ENCODE assay signal across 22 mouse cellular contexts in the genomic region with DNA sequence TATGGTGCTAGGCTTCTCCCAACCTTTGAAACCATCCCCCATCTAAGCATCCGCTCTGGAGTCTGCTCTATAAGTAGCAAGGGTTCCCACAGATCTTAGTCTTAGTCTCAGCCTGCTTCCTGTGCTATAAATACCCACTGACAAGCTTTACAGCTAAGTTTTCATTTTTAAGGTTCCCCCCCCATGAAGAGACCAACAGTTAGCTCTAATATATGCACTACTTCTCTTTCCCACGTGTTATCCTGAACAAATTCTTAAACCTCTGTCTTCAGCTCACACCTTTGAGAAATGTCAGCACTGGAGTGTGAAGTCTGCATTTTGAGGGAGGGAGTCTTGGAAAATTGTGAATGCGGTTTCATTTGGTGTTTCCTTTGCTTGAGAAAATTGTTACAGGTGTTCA. TPM values are rescaled to one million over a fixed set of nuclear protein-coding genes. Genes with fewer than 3 reads are reported as not detected.
"Had no signal": no experiment of that assay in that cellular context is flagged by ENCODE, and none has a peak within 500 bp of the region (broad histone marks: within the 10 kb centered on the region; RNA-seq: fewer than 3 reads in every experiment).

No protein-coding gene starts in this region.

- H3K27me3 ChIP-seq: liver, embryonic 15.5 days; lung, embryonic 15.5 days; megakaryocyte, embryonic 14.5 days; midbrain, embryonic 13.5 days; midbrain, embryonic 15.5 days; neural tube, embryonic 13.5 days; neural tube, embryonic 15.5 days; stomach, embryonic 15.5 days had no signal

- DNase-seq: liver, postnatal 0 days; lung, adult 2 months; lung, postnatal 14 days; lung, postnatal 36 days; retina, postnatal 1 day; right cerebral cortex, postnatal 14 days; thymus, adult 18-20 months; thymus, postnatal 14 days; thymus, postnatal 36 days had no signal

- H3K9ac ChIP-seq: liver, embryonic 15.5 days; liver, postnatal 0 days; lung, embryonic 15.5 days; midbrain, embryonic 13.5 days; midbrain, embryonic 15.5 days; neural tube, embryonic 13.5 days; neural tube, embryonic 15.5 days; stomach, embryonic 15.5 days had no signal

- ATAC-seq: liver, postnatal 0 days; lung, postnatal 0 days; midbrain, embryonic 13.5 days; midbrain, embryonic 15.5 days had no signal

- H3K4me1 ChIP-seq: liver, embryonic 15.5 days; lung, embryonic 15.5 days; megakaryocyte, embryonic 14.5 days; midbrain, embryonic 15.5 days; stomach, embryonic 15.5 days had no signal

- H3K4me3 ChIP-seq: liver, embryonic 15.5 days; lung, embryonic 15.5 days; megakaryocyte, embryonic 14.5 days; midbrain, embryonic 13.5 days; midbrain, embryonic 15.5 days; myocyte; neural tube, embryonic 13.5 days; neural tube, embryonic 15.5 days; stomach, embryonic 15.5 days had no signal

- H3K27ac ChIP-seq: liver, embryonic 15.5 days; lung, embryonic 15.5 days; macrophage; midbrain, embryonic 13.5 days; midbrain, embryonic 15.5 days; neural tube, embryonic 13.5 days; neural tube, embryonic 15.5 days; stomach, embryonic 15.5 days; stomach, postnatal 0 days had no signal

- H3K4me2 ChIP-seq: liver, embryonic 15.5 days; lung, embryonic 15.5 days; midbrain, embryonic 11.5 days; midbrain, embryonic 13.5 days; midbrain, embryonic 15.5 days; neural tube, embryonic 13.5 days; neural tube, embryonic 15.5 days; stomach, embryonic 15.5 days had no signal

- H3K36me3 ChIP-seq: liver, embryonic 15.5 days; lung, embryonic 15.5 days; midbrain, embryonic 13.5 days; midbrain, embryonic 15.5 days; neural tube, embryonic 13.5 days; neural tube, embryonic 15.5 days; stomach, embryonic 15.5 days had no signal

- H3K9me3 ChIP-seq: liver, embryonic 15.5 days; lung, embryonic 15.5 days; megakaryocyte, embryonic 14.5 days; midbrain, embryonic 13.5 days; midbrain, embryonic 15.5 days; neural tube, embryonic 13.5 days; neural tube, embryonic 15.5 days; stomach, embryonic 15.5 days had no signal

RNA-seq across cellular contexts. Expression of a gene that starts 56.2 kb away (rescaled TPM):
- polyA plus RNA-seq: liver, embryonic 15.5 days; macrophage; myocyte had no signal
